Mouse (Mus musculus) thymus, postnatal 0 days (tissue): ENCODE results near the gene Gm20388. TPM values are rescaled to one million over a fixed set of nuclear protein-coding genes. Genes with fewer than 3 reads are reported as not detected.

ENCODE experiments used
- DNase-seq: peaks from one replicate; pipeline ENCODE4 v3.0.0-alpha.2; 2015; ENCODE audit warnings: low spot score
- polyA plus RNA-seq: library from polyadenylated mRNA; unstranded; fragments of >200 nt; fragmentation: Nextera tagmentation; extraction: Ambion mirVana; gene quantifications from 2 replicates; pipeline ENCODE4 v1.2.1, GENCODE M21; 2015

Gm20388 gene
- polyA plus RNA-seq, 1 experiment from 2014 or later, result not detected

GRCm38 (mm10) chr8:120078080-120078479 lies 167.4 kb downstream of the Gm20388 start:
- peak; percentile 82 for DNase-seq

GRCm38 (mm10) chr8:120079361-120079760 lies 168.7 kb downstream of the Gm20388 start:
- no peak for DNase-seq

GRCm38 (mm10) chr8:120083261-120083660 lies 172.6 kb downstream of the Gm20388 start:
- DNase-seq, result no peak

GRCm38 (mm10) chr8:120084783-120085182 lies 174.1 kb downstream of the Gm20388 start:
- DNase-seq, result no peak

GRCm38 (mm10) chr8:120089511-120089910 lies 178.9 kb downstream of the Gm20388 start:
- DNase-seq, result no peak

GRCm38 (mm10) chr8:120091032-120091431 lies 180.4 kb downstream of the Gm20388 start:
- DNase-seq, result no peak

- no peak for DNase-seq
Observed at GRCm38 (mm10) chr8:120093103-120093502, 182.5 kb downstream of the Gm20388 start.

GRCm38 (mm10) chr8:120094801-120095200 lies 184.2 kb downstream of the Gm20388 start:
- no peak for DNase-seq

GRCm38 (mm10) chr8:120096486-120096885 lies 185.8 kb downstream of the Gm20388 start:
- no peak for DNase-seq

- DNase-seq, result no peak
Observed at GRCm38 (mm10) chr8:120100388-120101067, 189.9 kb downstream of the Gm20388 start.

GRCm38 (mm10) chr8:120101068-120101972 lies 190.7 kb downstream of the Gm20388 start, which contains the start of gene Zdhhc7:
Gene Zdhhc7 (minus strand): TSS chr8:120101482.
- peak; percentile 74 for DNase-seq

GRCm38 (mm10) chr8:120103916-120104315 lies 193.3 kb downstream of the Gm20388 start:
- DNase-seq, result no peak

GRCm38 (mm10) chr8:120104721-120105272 lies 194.2 kb downstream of the Gm20388 start:
- DNase-seq, result no peak

- no peak for DNase-seq
Observed at GRCm38 (mm10) chr8:120109149-120109548, 198.5 kb downstream of the Gm20388 start.

GRCm38 (mm10) chr8:120110966-120111365 lies 200.3 kb downstream of the Gm20388 start:
- no peak for DNase-seq

- DNase-seq, result no peak
Observed at GRCm38 (mm10) chr8:120111382-120111781, 200.7 kb downstream of the Gm20388 start.

GRCm38 (mm10) chr8:120112535-120112934 lies 201.9 kb downstream of the Gm20388 start:
- no peak for DNase-seq

- no peak for DNase-seq
Observed at GRCm38 (mm10) chr8:120113306-120113705, 202.7 kb downstream of the Gm20388 start.

GRCm38 (mm10) chr8:120113758-120114255 lies 203.2 kb downstream of the Gm20388 start, which contains the start of gene 6430548M08Rik:
Gene 6430548M08Rik (plus strand): TSS chr8:120114152.
- peak; percentile 100 for DNase-seq

- peak; percentile 30 for DNase-seq
Observed at GRCm38 (mm10) chr8:120114315-120114841, 203.7 kb downstream of the Gm20388 start.

- DNase-seq, result no peak
Observed at GRCm38 (mm10) chr8:120116600-120116999, 206.0 kb downstream of the Gm20388 start.
